Mouse (Mus musculus): ENCODE measurements around the gene Ran.
"Not testable (repeated sequence)": the region's sequence is repeated elsewhere in the genome, so short reads cannot be mapped to it uniquely, and the experiment has no call there.

Ran gene

GRCm38 (mm10) chr5:129019497-129020299, at the start of gene Ran:
Gene Ran, plus strand, starts transcription at chr5:129020069.
- in situ Hi-C loops (cut with MboI, MseI): loop anchor here (10.0 to 25.0 kb wide), 3 partner anchors 918 to 1405 kb away; partner anchors contain the start of genes Sbds, Tyw1 and Vkorc1l1

GRCm38 (mm10) chr5:128970878-128971277, 49.0 kb upstream of the Ran start:
- in situ Hi-C loops (cut with MboI, MseI): no loop called here

GRCm38 (mm10) chr5:128971298-128971697, 48.6 kb upstream of the Ran start:
- in situ Hi-C loops (cut with MboI, MseI): no loop called here

GRCm38 (mm10) chr5:128976266-128976665, 43.6 kb upstream of the Ran start:
- in situ Hi-C loops (cut with MboI, MseI): no loop called here

GRCm38 (mm10) chr5:128977466-128977865, 42.4 kb upstream of the Ran start:
- in situ Hi-C loops (cut with MboI, MseI): not testable (repeated sequence)

GRCm38 (mm10) chr5:128978957-128979356, 40.9 kb upstream of the Ran start:
- in situ Hi-C loops (cut with MboI, MseI): no loop called here

- in situ Hi-C loops (cut with MboI, MseI): no loop called here
Measured at GRCm38 (mm10) chr5:128980857-128981256, 39.0 kb upstream of the Ran start.

GRCm38 (mm10) chr5:128981607-128982006, 38.3 kb upstream of the Ran start:
- in situ Hi-C loops (cut with MboI, MseI): no loop called here

GRCm38 (mm10) chr5:128984536-128984935, 35.3 kb upstream of the Ran start:
- in situ Hi-C loops (cut with MboI, MseI): no loop called here

- in situ Hi-C loops (cut with MboI, MseI): no loop called here
Measured at GRCm38 (mm10) chr5:128985946-128986345, 33.9 kb upstream of the Ran start.

- in situ Hi-C loops (cut with MboI, MseI): no loop called here
Measured at GRCm38 (mm10) chr5:128987141-128987954, 32.5 kb upstream of the Ran start.

GRCm38 (mm10) chr5:129000706-129001468, 19.0 kb upstream of the Ran start:
- in situ Hi-C loops (cut with MboI, MseI): loop anchor here (10.0 to 25.0 kb wide), 3 partner anchors 936 to 1261 kb away; partner anchors contain the start of genes Sbds, Tyw1 and Vkorc1l1

GRCm38 (mm10) chr5:129002571-129003011, 17.3 kb upstream of the Ran start:
- in situ Hi-C loops (cut with MboI, MseI): loop anchor here (10.0 to 25.0 kb wide), 3 partner anchors 935 to 1260 kb away; partner anchors contain the start of genes Sbds, Tyw1 and Vkorc1l1

- in situ Hi-C loops (cut with MboI, MseI): loop anchor here (10.0 to 25.0 kb wide), 3 partner anchors 932 to 1257 kb away; partner anchors contain the start of genes Sbds, Tyw1 and Vkorc1l1
Measured at GRCm38 (mm10) chr5:129005416-129005815, 14.5 kb upstream of the Ran start.

- in situ Hi-C loops (cut with MboI, MseI): loop anchor here (10.0 to 25.0 kb wide), 3 partner anchors 931 to 1256 kb away; partner anchors contain the start of genes Sbds, Tyw1 and Vkorc1l1
Measured at GRCm38 (mm10) chr5:129006031-129006788, 13.7 kb upstream of the Ran start.

GRCm38 (mm10) chr5:129007105-129007957, 12.5 kb upstream of the Ran start:
- in situ Hi-C loops (cut with MboI, MseI): loop anchor here (10.0 to 25.0 kb wide), 3 partner anchors 930 to 1255 kb away; partner anchors contain the start of genes Sbds, Tyw1 and Vkorc1l1

- in situ Hi-C loops (cut with MboI, MseI): loop anchor here (10.0 to 25.0 kb wide), 3 partner anchors 929 to 1254 kb away; partner anchors contain the start of genes Sbds, Tyw1 and Vkorc1l1
Measured at GRCm38 (mm10) chr5:129008008-129008407, 11.9 kb upstream of the Ran start.

GRCm38 (mm10) chr5:129008412-129008826, 11.4 kb upstream of the Ran start, which contains the start of gene Stx2:
Gene Stx2, minus strand, starts transcription at chr5:129008574.
- in situ Hi-C loops (cut with MboI, MseI): loop anchor here (10.0 to 25.0 kb wide), 3 partner anchors 929 to 1254 kb away; partner anchors contain the start of genes Sbds, Tyw1 and Vkorc1l1

GRCm38 (mm10) chr5:129009577-129009976, 10.3 kb upstream of the Ran start:
- in situ Hi-C loops (cut with MboI, MseI): loop anchor here (10.0 to 25.0 kb wide), 3 partner anchors 928 to 1253 kb away; partner anchors contain the start of genes Sbds, Tyw1 and Vkorc1l1
